Comparison of ENCODE assay signal across 11 mouse cellular contexts in the genomic region with DNA sequence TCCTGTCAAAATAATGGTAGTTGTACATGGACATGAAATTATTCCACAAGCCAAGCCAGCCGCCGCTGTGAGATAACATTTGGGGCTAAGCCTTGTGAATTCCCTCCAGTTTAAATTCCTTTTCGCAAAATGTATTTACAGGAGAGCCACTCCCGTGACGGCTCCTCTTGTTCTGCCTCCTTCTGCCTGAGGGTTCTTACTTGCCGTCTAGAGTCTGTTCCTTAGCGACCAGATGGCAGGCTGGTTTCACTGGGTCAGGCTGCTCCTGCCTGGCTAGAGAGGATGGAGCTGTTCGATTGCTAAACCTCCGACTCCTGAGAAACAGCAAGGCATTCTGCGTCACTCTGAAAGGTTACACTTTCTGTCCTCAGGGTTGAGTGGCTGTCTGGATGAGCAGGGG. TPM values are rescaled to one million over a fixed set of nuclear protein-coding genes. Genes with fewer than 3 reads are reported as not detected.
DNase-seq lines count a peak whose midpoint lies in the region; ATAC-seq and TF ChIP-seq lines count a peak whose summit lies in the region.
"Had no signal": no experiment of that assay in that cellular context is flagged by ENCODE, and none has a peak within 500 bp of the region (broad histone marks: within the 10 kb centered on the region; RNA-seq: fewer than 3 reads in every experiment).

No protein-coding gene starts in this region.

- no peak for TF ChIP-seq EP300 in stomach, postnatal 0 days (optimal IDR thresholded peaks at IDR 0.05)

- H3K9ac ChIP-seq in stomach, embryonic 16.5 days (ENCODE audit: low read length): peak overlapping the region; percentile 39
- H3K9ac ChIP-seq in stomach, postnatal 0 days (ENCODE audit: low read length): no peak overlapping the region
- no peak overlapping the region for H3K9ac ChIP-seq in midbrain, postnatal 0 days (replicated peaks; ENCODE audit: low read length, poor library complexity, severe bottlenecking)
- H3K9ac ChIP-seq: heart, embryonic 12.5 days had no signal

- H3K36me3 ChIP-seq in stomach, embryonic 16.5 days (ENCODE audit: control insufficient read depth, insufficient read depth, low read length): 0 out of 2 replicates have a peak, but pooled peaks cover 2% of the 10 kb centered on the region
- no peaks in the 10 kb centered on the region for H3K36me3 ChIP-seq in stomach, postnatal 0 days (ENCODE audit: control insufficient read depth, insufficient read depth, low read length)
- H3K36me3 ChIP-seq in midbrain, postnatal 0 days (ENCODE audit: insufficient read depth, low read length): no peaks in the 10 kb centered on the region
- H3K36me3 ChIP-seq: heart, embryonic 12.5 days had no signal

- no peak for ATAC-seq in stomach, embryonic 16.5 days (ENCODE audit: insufficient read depth, low FRiP score)
- no peak for ATAC-seq in stomach, postnatal 0 days (ENCODE audit: low FRiP score, low TSS enrichment)
- no peak for ATAC-seq in midbrain, postnatal 0 days (ENCODE audit: low FRiP score)

- peak; percentile 33 to 46 for DNase-seq in cerebellum, adult 18-20 months
- no peak for DNase-seq in cerebellum, postnatal 4 days (ENCODE audit: low spot score in 2 of 2)
- no peak for DNase-seq in layer of hippocampus, adult 2 months (ENCODE audit: low spot score in 2 of 2)
- no peak for DNase-seq in layer of hippocampus, postnatal 36 days
- no peak for DNase-seq in stomach, postnatal 0 days (ENCODE audit: low spot score)
- no peak for DNase-seq in midbrain, postnatal 0 days (ENCODE audit: low spot score)
- DNase-seq in spleen, postnatal 36 days (ENCODE audit: low spot score in 2 of 2): no peak
- DNase-seq: kidney, adult 18-20 months had no signal

- H3K27ac ChIP-seq in layer of hippocampus, adult 2 months: peak overlapping the region; percentile 32; the same call in 1 of the 2 replicates
- H3K27ac ChIP-seq in stomach, embryonic 16.5 days (ENCODE audit: low read length): no peak overlapping the region
- H3K27ac ChIP-seq in stomach, postnatal 0 days (replicated peaks): no peak overlapping the region
- H3K27ac ChIP-seq in midbrain, postnatal 0 days (ENCODE audit: low read depth, low read length): peak overlapping the region; percentile 59; the same call in 1 of the 2 replicates

- no peak overlapping the region for H3K4me2 ChIP-seq in stomach, embryonic 16.5 days (ENCODE audit: low read depth, low read length)
- H3K4me2 ChIP-seq in stomach, postnatal 0 days (replicated peaks; ENCODE audit: low read depth): no peak overlapping the region
- H3K4me2 ChIP-seq in midbrain, postnatal 0 days (ENCODE audit: low read depth, low read length, poor library complexity, severe bottlenecking): no peak overlapping the region
- H3K4me2 ChIP-seq: heart, embryonic 12.5 days; liver, embryonic 11.5 days had no signal

- peaks cover 20% of the 10 kb centered on the region for H3K4me1 ChIP-seq in stomach, embryonic 16.5 days (ENCODE audit: control insufficient read depth, insufficient read depth, low read length)
- no peaks in the 10 kb centered on the region for H3K4me1 ChIP-seq in stomach, postnatal 0 days (replicated peaks; ENCODE audit: control insufficient read depth, insufficient read depth)
- H3K4me1 ChIP-seq in midbrain, postnatal 0 days (ENCODE audit: insufficient read depth, low read length): no peaks in the 10 kb centered on the region

- H3K27me3 ChIP-seq in stomach, embryonic 16.5 days (ENCODE audit: control insufficient read depth, insufficient read depth, low read length): no peaks in the 10 kb centered on the region
- no peaks in the 10 kb centered on the region for H3K27me3 ChIP-seq in stomach, postnatal 0 days (ENCODE audit: control insufficient read depth, insufficient read depth, low read length)
- no peaks in the 10 kb centered on the region for H3K27me3 ChIP-seq in midbrain, postnatal 0 days (ENCODE audit: insufficient read depth, low read length)
- H3K27me3 ChIP-seq: heart, embryonic 12.5 days had no signal

- H3K9me3 ChIP-seq in stomach, embryonic 16.5 days (replicated peaks; ENCODE audit: control insufficient read depth, low read length): no peaks in the 10 kb centered on the region
- H3K9me3 ChIP-seq in stomach, postnatal 0 days (ENCODE audit: control insufficient read depth, low read length): no peaks in the 10 kb centered on the region
- H3K9me3 ChIP-seq in midbrain, postnatal 0 days (ENCODE audit: low read length): no peaks in the 10 kb centered on the region
- H3K9me3 ChIP-seq: heart, embryonic 12.5 days had no signal

- TF ChIP-seq CTCF in layer of hippocampus, adult 2 months (conservative IDR thresholded peaks at IDR 0.05): no peak
- no peak for TF ChIP-seq CTCF in stomach, postnatal 0 days (IDR thresholded peaks at IDR 0.05; ENCODE audit: low read depth)
- TF ChIP-seq CTCF in midbrain, postnatal 0 days (IDR thresholded peaks at IDR 0.05): no peak

- 31% methylated on average over 10 of the region's 10 CpGs for WGBS in stomach, embryonic 16.5 days
- WGBS in stomach, postnatal 0 days: 28% methylated on average over 10 of the region's 10 CpGs
- 37% methylated on average over 10 of the region's 10 CpGs for WGBS in midbrain, postnatal 0 days

- H3K4me3 ChIP-seq in layer of hippocampus, adult 2 months: no peak overlapping the region
- no peak overlapping the region for H3K4me3 ChIP-seq in stomach, embryonic 16.5 days (replicated peaks; ENCODE audit: low read length)
- H3K4me3 ChIP-seq in stomach, postnatal 0 days (ENCODE audit: low read depth, low read length): no peak overlapping the region
- H3K4me3 ChIP-seq in midbrain, postnatal 0 days (ENCODE audit: low read depth, low read length): no peak overlapping the region
- H3K4me3 ChIP-seq: heart, embryonic 12.5 days had no signal

RNA-seq across cellular contexts. Expression of a gene that starts 6.6 kb away (rescaled TPM):
- 10 to 100 TPM; 56.6 to 60.3 TPM for total RNA-seq in layer of hippocampus, adult 2 months (2021)
- 10 to 100 TPM; 61.8 to 65.8 TPM for total RNA-seq in layer of hippocampus, postnatal 36 days (2021)
- polyA plus RNA-seq in stomach, embryonic 16.5 days (2015; fragmentation: Nextera tagmentation; extraction: Ambion mirVana): 24.0 and 25.9 TPM in 2 replicates
- polyA plus RNA-seq in stomach, postnatal 0 days (2015; fragmentation: Nextera tagmentation; extraction: Ambion mirVana): 30.3 and 32.2 TPM in 2 replicates
- total RNA-seq in midbrain, postnatal 0 days (2014; rRNA removed): 29.2 and 32.4 TPM in 2 replicates
- 33.6 and 39.4 TPM in 2 replicates for polyA plus RNA-seq in midbrain, postnatal 0 days (2015; fragmentation: Nextera tagmentation; extraction: Ambion mirVana)

RNA-seq across cellular contexts. Expression of a gene that starts 21.0 kb away (rescaled TPM):
- 100 to 1,000 TPM; 376 to 380 TPM for total RNA-seq in layer of hippocampus, adult 2 months (2021)
- 100 to 1,000 TPM; 370 to 392 TPM for total RNA-seq in layer of hippocampus, postnatal 36 days (2021)
- 16.0 and 17.1 TPM in 2 replicates for polyA plus RNA-seq in stomach, embryonic 16.5 days (2015; fragmentation: Nextera tagmentation; extraction: Ambion mirVana)
- polyA plus RNA-seq in stomach, postnatal 0 days (2015; fragmentation: Nextera tagmentation; extraction: Ambion mirVana): 11.3 and 11.9 TPM in 2 replicates
- 168 and 210 TPM in 2 replicates for total RNA-seq in midbrain, postnatal 0 days (2014; rRNA removed)
- polyA plus RNA-seq in midbrain, postnatal 0 days (2015; fragmentation: Nextera tagmentation; extraction: Ambion mirVana): 379 and 434 TPM in 2 replicates

RNA-seq across cellular contexts. Expression of a gene that starts 51.7 kb away (rescaled TPM):
- 100 to 1,000 TPM; 270 to 283 TPM for total RNA-seq in layer of hippocampus, adult 2 months (2021)
- 100 to 1,000 TPM; 279 to 282 TPM for total RNA-seq in layer of hippocampus, postnatal 36 days (2021)
- polyA plus RNA-seq in stomach, embryonic 16.5 days (2015; fragmentation: Nextera tagmentation; extraction: Ambion mirVana): 8.2 TPM in 2 replicates
- 5.1 and 5.6 TPM in 2 replicates for polyA plus RNA-seq in stomach, postnatal 0 days (2015; fragmentation: Nextera tagmentation; extraction: Ambion mirVana)
- 115 and 126 TPM in 2 replicates for total RNA-seq in midbrain, postnatal 0 days (2014; rRNA removed)
- 125 and 139 TPM in 2 replicates for polyA plus RNA-seq in midbrain, postnatal 0 days (2015; fragmentation: Nextera tagmentation; extraction: Ambion mirVana)

Comparison
In these comparisons a context has a peak if more than half of its experiments do, and no peak if none do; other contexts are left out.
1. DNase-seq: peak in cerebellum, adult 18-20 months (2 of 2); none in cerebellum, postnatal 4 days (0 of 2), layer of hippocampus, adult 2 months (0 of 2), layer of hippocampus, postnatal 36 days (0 of 2), stomach, postnatal 0 days (single experiment), midbrain, postnatal 0 days (single experiment) and spleen, postnatal 36 days (0 of 2).
2. H3K27ac ChIP-seq: peak in layer of hippocampus, adult 2 months (single experiment) and midbrain, postnatal 0 days (single experiment); none in stomach, embryonic 16.5 days (single experiment) and stomach, postnatal 0 days (single experiment).